Mouse (Mus musculus) kidney, postnatal 0 days (tissue): Measurements from ENCODE around the gene Ogdh. TPM values are rescaled to one million over a fixed set of nuclear protein-coding genes. Genes with fewer than 3 reads are reported as not detected.

Experiments used
- ATAC-seq: fragments of 200-750 bp; cut with Nextera tagmentation; replicated peaks from 2 replicates; pipeline ENCODE4 v1.8.0; 2017; ENCODE audit warnings: low read depth, moderate number of reproducible peaks, moderate TSS enrichment, moderate library complexity; ENCODE audit not compliant: low FRiP score
- DNase-seq: peaks from one replicate; pipeline ENCODE4 v3.0.0-alpha.2; 2016; ENCODE audit warnings: low spot score
- H3K27ac ChIP-seq: fragments of 300-500 bp; sonication (generic); 2 replicates; pipeline ENCODE4 v1.5.1; 2014; ENCODE audit warnings: mild to moderate bottlenecking
- H3K27me3 ChIP-seq: fragments of 300-500 bp; sonication (generic); 2 replicates; pipeline ENCODE4 v1.6.1; 2014; ENCODE audit warnings: low read length, mixed read lengths; ENCODE audit not compliant: insufficient read depth
- H3K36me3 ChIP-seq: fragments of 300-500 bp; sonication (generic); 2 replicates; pipeline ENCODE4 v1.6.1; 2014; ENCODE audit warnings: low read length, mixed read lengths; ENCODE audit not compliant: insufficient read depth
- H3K4me1 ChIP-seq: fragments of 300-500 bp; sonication (generic); replicated peaks from 2 replicates; pipeline ENCODE4 v1.6.1; 2014; ENCODE audit warnings: antibody characterized with exemption, low read length, mixed read lengths; ENCODE audit not compliant: insufficient read depth
- H3K4me2 ChIP-seq: fragments of 300-500 bp; sonication (generic); 2 replicates; pipeline ENCODE4 v1.6.1; 2014; ENCODE audit warnings: mild to moderate bottlenecking, low read length, moderate library complexity, mixed read lengths
- H3K4me3 ChIP-seq: fragments of 300-500 bp; sonication (generic); replicated peaks from 2 replicates; pipeline ENCODE4 v1.5.1; 2014; ENCODE audit warnings: low read depth, low read length
- H3K9ac ChIP-seq: fragments of 300-500 bp; sonication (generic); 2 replicates; pipeline ENCODE4 v1.6.1; 2014; ENCODE audit warnings: low read depth, low read length
- H3K9me3 ChIP-seq: fragments of 300-500 bp; sonication (generic); replicated peaks from 2 replicates; pipeline ENCODE4 v1.6.1; 2016; ENCODE audit warnings: low read length, inconsistent platforms, mixed read lengths
- CTCF ChIP-seq: IDR thresholded peaks from 2 replicates; pipeline ENCODE4 v1.5.1; 2016; ENCODE audit warnings: antibody characterized with exemption, low read depth, mild to moderate bottlenecking, moderate library complexity
- WGBS: fragments of 180-500 bp; shearing (Covaris S2); extraction: QIAGEN DNeasy Blood & Tissue Kit; methylation state at CpG from one replicate; pipeline ENCODE4 v1.1.7; 2014; 5-methylcytosine and 5-hydroxymethylcytosine counted together
- polyA plus RNA-seq: library from polyadenylated mRNA; unstranded; fragments of >200 nt; fragmentation: Nextera tagmentation; extraction: Ambion mirVana; gene quantifications from 2 replicates; pipeline ENCODE4 v1.2.1, GENCODE M21; 2015

The Ogdh gene
- polyA plus RNA-seq, 1 experiment from 2014 or later, result 125 TPM

GRCm38 (mm10) chr11:6292988-6293349 is 1.5 kb downstream of the Ogdh start:
- no peak for TF ChIP-seq CTCF
- Histone ChIP-seq H3K27me3 (no peaks in the 10 kb centered on the region), H3K4me3 (peak overlapping the region; percentile 70), H3K36me3 (peaks cover 9% of the 10 kb centered on the region), H3K9ac (no peak overlapping the region), H3K4me2 (peak overlapping the region; percentile 75), H3K4me1 (0 out of 2 replicates have a peak, but pooled peaks cover 4% of the 10 kb centered on the region), H3K27ac (peak overlapping the region; percentile 94; the same call in 1 of the 2 replicates), H3K9me3 (no peaks in the 10 kb centered on the region)
- no peak for ATAC-seq
- DNase-seq, result no peak
- WGBS, result 92% methylated on average over 4 of the region's 4 CpGs

GRCm38 (mm10) chr11:6293601-6294000 is 2.2 kb downstream of the Ogdh start:
- H3K36me3 ChIP-seq, result peaks cover 15% of the 10 kb centered on the region
- no peak for TF ChIP-seq CTCF
- DNase-seq, result no peak
- no peak overlapping the region for H3K9ac ChIP-seq
- no peak overlapping the region for H3K4me3 ChIP-seq
- ATAC-seq, result no peak
- no peaks in the 10 kb centered on the region for H3K9me3 ChIP-seq
- H3K27ac ChIP-seq, result no peak overlapping the region
- WGBS, result 90% methylated on average over 2 of the region's 2 CpGs
- no peaks in the 10 kb centered on the region for H3K27me3 ChIP-seq
- 0 out of 2 replicates have a peak, but pooled peaks cover 4% of the 10 kb centered on the region for H3K4me1 ChIP-seq
- no peak overlapping the region for H3K4me2 ChIP-seq

GRCm38 (mm10) chr11:6294632-6295031 is 3.2 kb downstream of the Ogdh start:
- no peak for ATAC-seq
- Histone ChIP-seq H3K4me2 (no peak overlapping the region), H3K27ac (no peak overlapping the region), H3K36me3 (peaks cover 21% of the 10 kb centered on the region), H3K9ac (no peak overlapping the region), H3K4me3 (no peak overlapping the region), H3K4me1 (0 out of 2 replicates have a peak, but pooled peaks cover 4% of the 10 kb centered on the region), H3K9me3 (no peaks in the 10 kb centered on the region), H3K27me3 (no peaks in the 10 kb centered on the region)
- no peak for DNase-seq
- 93% methylated on average over 4 of the region's 4 CpGs for WGBS
- TF ChIP-seq CTCF, result no peak

- ATAC-seq (no peak), DNase-seq (no peak)
- no peak overlapping the region for H3K9ac ChIP-seq
- no peak overlapping the region for H3K27ac ChIP-seq
- H3K36me3 ChIP-seq, result peaks cover 21% of the 10 kb centered on the region
- no peak overlapping the region for H3K4me3 ChIP-seq
- H3K4me2 ChIP-seq, result no peak overlapping the region
- 0 out of 2 replicates have a peak, but pooled peaks cover 4% of the 10 kb centered on the region for H3K4me1 ChIP-seq
- no peaks in the 10 kb centered on the region for H3K27me3 ChIP-seq
- TF ChIP-seq CTCF, result no peak
- H3K9me3 ChIP-seq, result no peaks in the 10 kb centered on the region
Observed at GRCm38 (mm10) chr11:6296077-6296476, 4.6 kb downstream of the Ogdh start.

- no peak for DNase-seq
- Histone ChIP-seq H3K27ac (no peak overlapping the region), H3K36me3 (peaks cover 24% of the 10 kb centered on the region), H3K4me2 (no peak overlapping the region), H3K4me3 (no peak overlapping the region), H3K27me3 (no peaks in the 10 kb centered on the region), H3K9ac (no peak overlapping the region), H3K4me1 (no peaks in the 10 kb centered on the region), H3K9me3 (no peaks in the 10 kb centered on the region)
- no peak for ATAC-seq
- no peak for TF ChIP-seq CTCF
- WGBS, result 82% methylated on average over 2 of the region's 2 CpGs
Observed at GRCm38 (mm10) chr11:6299435-6299834, 8.0 kb downstream of the Ogdh start.

GRCm38 (mm10) chr11:6302793-6303192 is 11.4 kb downstream of the Ogdh start:
- H3K4me3 ChIP-seq, result no peak overlapping the region
- WGBS, result 73% methylated on average over 2 of the region's 2 CpGs
- H3K27ac ChIP-seq, result no peak overlapping the region
- H3K27me3 ChIP-seq, result no peaks in the 10 kb centered on the region
- H3K36me3 ChIP-seq, result peaks cover 17% of the 10 kb centered on the region
- no peaks in the 10 kb centered on the region for H3K9me3 ChIP-seq
- H3K4me1 ChIP-seq, result no peaks in the 10 kb centered on the region
- ATAC-seq, result 0 out of 2 replicates have a peak, but pooled peaks have one; percentile 33
- no peak for TF ChIP-seq CTCF
- DNase-seq, result no peak
- H3K4me2 ChIP-seq, result no peak overlapping the region
- no peak overlapping the region for H3K9ac ChIP-seq

GRCm38 (mm10) chr11:6305943-6306430 is 14.6 kb downstream of the Ogdh start:
- 94% methylated on average over 1 of the region's 1 CpGs for WGBS
- no peak for ATAC-seq
- Histone ChIP-seq H3K4me2 (no peak overlapping the region), H3K4me3 (no peak overlapping the region), H3K27me3 (no peaks in the 10 kb centered on the region), H3K9me3 (no peaks in the 10 kb centered on the region), H3K27ac (no peak overlapping the region), H3K4me1 (no peaks in the 10 kb centered on the region), H3K36me3 (peaks cover 8% of the 10 kb centered on the region), H3K9ac (no peak overlapping the region)
- DNase-seq, result no peak
- TF ChIP-seq CTCF, result no peak
